Mouse (Mus musculus) liver, postnatal 0 days (tissue): ENCODE data around the gene Fgf12.
A peak's percentile ranks its signal among the peaks of the same experiment; 100 is the strongest.

Source experiments
- CTCF ChIP-seq: sonication (generic); IDR thresholded peaks from 2 replicates; pipeline ENCODE4 v1.5.1; 2016; ENCODE audit warnings: antibody characterized with exemption, low read depth
- EP300 ChIP-seq: IDR thresholded peaks from 2 replicates; pipeline ENCODE4 v1.6.1; 2016; ENCODE audit warnings: antibody characterized with exemption, low read depth, mild to moderate bottlenecking

DNA sequence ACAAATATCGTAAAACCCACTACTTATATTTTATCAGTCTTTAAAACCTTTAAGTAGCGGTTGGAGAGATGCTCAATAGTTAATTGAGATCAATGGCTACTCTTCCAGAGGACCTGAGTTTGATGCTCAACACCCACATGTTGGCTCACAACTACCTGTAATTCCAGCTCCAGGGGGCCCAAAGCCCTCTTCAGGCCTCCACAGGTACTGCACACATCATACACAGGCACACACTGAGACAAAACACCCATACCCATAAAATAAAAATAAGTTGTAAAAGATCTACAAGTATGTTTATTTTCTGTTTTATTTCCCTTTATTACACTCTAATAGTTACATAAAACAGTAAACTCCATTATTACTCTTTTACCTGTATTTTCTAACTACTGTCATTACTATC is 17.4 kb upstream of the Fgf12 start:
- TF ChIP-seq CTCF (0 out of 2 replicates have a peak, but pooled peaks have one; percentile 12), EP300 (no peak)
